Mouse (Mus musculus): ENCODE results near the gene Usp45. TPM values are rescaled to one million over a fixed set of nuclear protein-coding genes. Genes with fewer than 3 reads are reported as not detected.

The Usp45 gene
- total and polyA plus RNA-seq, 2 experiments, result 1.7 to 11.8 TPM

DNA sequence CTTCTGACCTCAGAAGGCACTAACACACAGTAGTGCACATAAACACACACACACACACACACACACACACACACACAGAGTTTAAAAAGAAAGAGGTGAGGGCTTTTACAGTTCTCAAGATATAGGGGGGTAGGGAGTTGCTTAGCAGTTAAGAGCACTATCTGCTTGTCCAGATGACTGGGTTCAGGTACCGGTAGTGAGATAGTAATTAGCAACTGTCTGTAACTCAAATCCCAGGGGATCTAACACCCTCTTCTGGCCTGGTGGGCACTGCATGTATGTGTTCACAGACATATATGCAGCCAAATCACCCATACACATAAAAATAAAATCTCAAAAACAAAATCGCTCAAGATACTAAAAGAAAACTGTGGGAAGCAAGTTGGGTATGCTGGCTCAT, 34.7 kb downstream of the Usp45 start:
- no peaks in the 10 kb centered on the region for H3K79me2 ChIP-seq (ENCODE audit: control insufficient read depth, insufficient read depth, low read length)
- no peak overlapping the region for H3K9ac ChIP-seq (ENCODE audit: low read depth, low read length)
- no peak overlapping the region for H3K27ac ChIP-seq (replicated peaks; ENCODE audit: insufficient read depth, low read depth, low read length)
- H3K4me1 ChIP-seq (ENCODE audit: control insufficient read depth, insufficient read depth, low read length), result no peaks in the 10 kb centered on the region
- H3K4me3 ChIP-seq (ENCODE audit: insufficient read depth, low read depth, low read length), result no peak overlapping the region
- TF ChIP-seq POLR2A (IDR thresholded peaks at IDR 0.05; ENCODE audit: extremely low read depth, insufficient read depth, low read length) (no peak), CTCF (IDR thresholded peaks at IDR 0.05; ENCODE audit: low read depth, low read length) (no peak)
- no peak for DNase-seq (ENCODE audit: extremely low read depth, low read depth, low spot score)
- peaks cover 57% of the 10 kb centered on the region for H3K36me3 ChIP-seq (ENCODE audit: control insufficient read depth, insufficient read depth, low read length)
- no peaks in the 10 kb centered on the region for H3K27me3 ChIP-seq (ENCODE audit: control insufficient read depth, insufficient read depth, low read length)
- WGBS, result 94% methylated on average over 2 of the region's 2 CpGs

DNA sequence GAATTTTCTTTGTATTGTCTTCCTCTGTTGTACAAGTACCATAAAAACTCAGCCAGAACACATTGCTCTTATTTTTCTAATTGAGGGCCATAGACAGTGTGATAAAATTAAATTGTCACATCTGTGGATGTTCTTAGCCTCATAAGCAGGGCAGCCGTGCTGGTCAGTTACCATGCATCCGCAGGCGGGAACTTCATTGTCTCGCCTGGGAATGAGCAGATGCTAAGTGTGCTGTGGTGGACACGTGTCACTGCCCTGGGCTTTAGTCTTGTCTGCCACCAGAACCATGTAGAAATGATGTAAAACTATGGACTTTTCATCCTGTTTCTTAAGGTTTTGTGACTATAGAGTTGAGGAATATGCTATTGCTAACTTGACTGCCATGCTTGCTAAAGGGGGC, 40.2 kb downstream of the Usp45 start:
- peaks cover 22% of the 10 kb centered on the region for H3K36me3 ChIP-seq (ENCODE audit: control insufficient read depth, insufficient read depth, low read length)

DNA sequence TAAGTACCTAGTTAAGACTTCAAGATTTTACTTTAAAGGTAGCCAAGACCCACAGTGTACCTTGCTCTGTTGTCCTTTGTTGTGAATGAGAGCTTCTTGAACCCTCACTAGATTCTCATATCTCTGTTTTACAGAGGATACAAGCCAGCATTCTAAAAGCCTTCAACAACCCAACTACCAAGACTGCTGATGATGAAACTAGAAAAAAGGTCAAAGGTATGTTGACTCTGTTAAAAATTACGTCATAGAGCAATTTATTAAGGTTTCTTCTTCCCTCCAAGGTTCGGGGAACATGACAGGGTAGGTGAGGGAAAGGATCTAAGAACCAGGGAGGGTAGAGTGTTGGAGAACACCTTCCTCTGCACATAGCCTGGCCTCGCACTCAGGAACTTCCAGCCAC, 43.7 kb downstream of the Usp45 start:
- WGBS, result 44% methylated on average over 3 of the region's 3 CpGs

More for the DNA sequence above, 40.2 kb downstream of the Usp45 start:
- TF ChIP-seq CTCF (IDR thresholded peaks at IDR 0.05; ENCODE audit: low read depth, low read length), result no peak
- no peak for TF ChIP-seq POLR2A (IDR thresholded peaks at IDR 0.05; ENCODE audit: extremely low read depth, insufficient read depth, low read length)
- H3K27me3 ChIP-seq (ENCODE audit: control insufficient read depth, insufficient read depth, low read length), result no peaks in the 10 kb centered on the region
- H3K9ac ChIP-seq (ENCODE audit: low read depth, low read length), result no peak overlapping the region
- no peaks in the 10 kb centered on the region for H3K79me2 ChIP-seq (ENCODE audit: control insufficient read depth, insufficient read depth, low read length)
- no peak for DNase-seq (ENCODE audit: extremely low read depth, low read depth, low spot score)
- no peak overlapping the region for H3K27ac ChIP-seq (replicated peaks; ENCODE audit: insufficient read depth, low read depth, low read length)
- WGBS, result 93% methylated on average over 5 of the region's 5 CpGs
- H3K4me3 ChIP-seq (ENCODE audit: insufficient read depth, low read depth, low read length), result no peak overlapping the region
- H3K4me1 ChIP-seq (ENCODE audit: control insufficient read depth, insufficient read depth, low read length), result peaks cover 5% of the 10 kb centered on the region; the same call in 1 of the 2 replicates

DNA sequence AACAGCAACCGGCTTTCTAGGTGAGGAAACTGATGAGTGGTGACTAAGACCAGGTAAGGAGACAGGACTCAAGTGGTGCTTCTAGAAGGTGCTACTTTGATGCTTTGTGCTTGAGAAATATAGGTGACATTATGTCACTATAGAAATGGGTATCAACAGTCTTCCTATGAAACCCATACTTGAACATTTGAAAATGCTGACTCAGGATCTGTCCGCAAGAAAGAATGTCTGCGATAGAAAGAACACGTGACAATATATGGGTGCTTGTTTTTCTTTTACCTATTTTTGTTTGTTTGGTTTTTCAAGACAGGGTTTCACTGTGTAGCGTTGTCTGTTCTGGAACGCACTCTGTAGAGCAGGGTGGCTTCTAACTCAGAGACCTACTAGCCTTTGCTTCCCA, 45.7 kb downstream of the Usp45 start:
- H3K27me3 ChIP-seq (ENCODE audit: control insufficient read depth, insufficient read depth, low read length), result no peaks in the 10 kb centered on the region
- 93% methylated on average over 6 of the region's 6 CpGs for WGBS
- no peak overlapping the region for H3K9ac ChIP-seq (ENCODE audit: low read depth, low read length)
- H3K36me3 ChIP-seq (ENCODE audit: control insufficient read depth, insufficient read depth, low read length), result peaks cover 19% of the 10 kb centered on the region
- peaks cover 5% of the 10 kb centered on the region; the same call in 1 of the 2 replicates for H3K4me1 ChIP-seq (ENCODE audit: control insufficient read depth, insufficient read depth, low read length)
- no peak overlapping the region for H3K27ac ChIP-seq (replicated peaks; ENCODE audit: insufficient read depth, low read depth, low read length)
- no peaks in the 10 kb centered on the region for H3K79me2 ChIP-seq (ENCODE audit: control insufficient read depth, insufficient read depth, low read length)
- no peak for DNase-seq (ENCODE audit: extremely low read depth, low read depth, low spot score)
- TF ChIP-seq CTCF (IDR thresholded peaks at IDR 0.05; ENCODE audit: low read depth, low read length) (no peak), POLR2A (IDR thresholded peaks at IDR 0.05; ENCODE audit: extremely low read depth, insufficient read depth, low read length) (no peak)
- H3K4me3 ChIP-seq (ENCODE audit: insufficient read depth, low read depth, low read length), result no peak overlapping the region

More for the DNA sequence above, 43.7 kb downstream of the Usp45 start:
- Histone ChIP-seq H3K4me3 (ENCODE audit: insufficient read depth, low read depth, low read length) (no peak overlapping the region), H3K27ac (replicated peaks; ENCODE audit: insufficient read depth, low read depth, low read length) (no peak overlapping the region), H3K9ac (ENCODE audit: low read depth, low read length) (no peak overlapping the region), H3K27me3 (ENCODE audit: control insufficient read depth, insufficient read depth, low read length) (no peaks in the 10 kb centered on the region), H3K4me1 (ENCODE audit: control insufficient read depth, insufficient read depth, low read length) (peaks cover 5% of the 10 kb centered on the region; the same call in 1 of the 2 replicates), H3K36me3 (ENCODE audit: control insufficient read depth, insufficient read depth, low read length) (peaks cover 12% of the 10 kb centered on the region), H3K79me2 (ENCODE audit: control insufficient read depth, insufficient read depth, low read length) (no peaks in the 10 kb centered on the region)
- DNase-seq (ENCODE audit: extremely low read depth, low read depth, low spot score), result peak; percentile 60
- no peak for TF ChIP-seq POLR2A (IDR thresholded peaks at IDR 0.05; ENCODE audit: extremely low read depth, insufficient read depth, low read length)
- TF ChIP-seq CTCF (IDR thresholded peaks at IDR 0.05; ENCODE audit: low read depth, low read length), result no peak

DNA sequence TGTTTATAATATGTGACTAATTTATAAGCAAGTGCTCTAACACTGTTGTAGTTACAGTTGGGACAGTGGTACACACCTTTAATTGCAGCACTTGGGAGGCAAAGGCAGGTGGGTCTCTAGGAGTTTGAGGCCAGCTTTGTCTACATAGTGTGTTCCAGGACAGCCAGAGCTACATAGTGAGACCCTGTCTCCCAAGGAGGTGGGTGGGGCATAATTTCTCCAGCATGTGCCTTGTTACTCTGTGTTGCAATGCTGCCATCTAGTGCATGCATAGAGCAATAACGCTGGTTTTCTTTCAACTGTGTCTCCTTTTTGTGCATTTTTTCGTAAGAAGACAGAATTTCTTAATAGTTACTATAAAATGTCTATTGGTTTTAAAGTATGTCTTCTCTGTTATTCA, 47.1 kb downstream of the Usp45 start:
- 39% methylated on average over 2 of the region's 2 CpGs for WGBS
- no peak for TF ChIP-seq POLR2A (IDR thresholded peaks at IDR 0.05; ENCODE audit: extremely low read depth, insufficient read depth, low read length)
- peak; percentile 59 for TF ChIP-seq CTCF (IDR thresholded peaks at IDR 0.05; ENCODE audit: low read depth, low read length)
- Histone ChIP-seq H3K4me1 (ENCODE audit: control insufficient read depth, insufficient read depth, low read length) (peaks cover 5% of the 10 kb centered on the region; the same call in 1 of the 2 replicates), H3K4me3 (ENCODE audit: insufficient read depth, low read depth, low read length) (no peak overlapping the region), H3K79me2 (ENCODE audit: control insufficient read depth, insufficient read depth, low read length) (no peaks in the 10 kb centered on the region), H3K9ac (ENCODE audit: low read depth, low read length) (no peak overlapping the region), H3K27ac (replicated peaks; ENCODE audit: insufficient read depth, low read depth, low read length) (no peak overlapping the region), H3K36me3 (ENCODE audit: control insufficient read depth, insufficient read depth, low read length) (peaks cover 27% of the 10 kb centered on the region), H3K27me3 (ENCODE audit: control insufficient read depth, insufficient read depth, low read length) (no peaks in the 10 kb centered on the region)
- peak; percentile 40 for DNase-seq (ENCODE audit: extremely low read depth, low read depth, low spot score)

DNA sequence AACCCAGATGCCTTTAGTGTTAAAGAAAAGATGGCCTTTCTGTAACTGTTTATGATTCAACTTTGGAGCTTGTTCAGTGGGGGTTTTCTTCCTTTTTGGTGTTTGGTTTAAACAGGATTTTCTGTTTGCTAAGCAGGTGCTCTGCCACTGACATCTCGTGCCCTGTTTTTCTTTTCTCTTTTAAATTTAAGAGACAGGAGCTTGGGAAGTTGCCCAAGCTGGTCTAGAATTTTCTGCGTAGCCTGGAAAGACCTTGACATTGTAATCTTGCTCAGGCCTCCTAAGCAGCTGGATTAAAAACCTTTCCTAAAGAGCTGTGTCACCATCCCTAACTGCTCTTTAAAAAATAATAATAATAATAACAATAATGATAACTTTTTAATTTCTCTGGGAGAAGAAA, 59.7 kb downstream of the Usp45 start:
- H3K27ac ChIP-seq (replicated peaks; ENCODE audit: insufficient read depth, low read depth, low read length), result no peak overlapping the region
- H3K4me1 ChIP-seq (ENCODE audit: control insufficient read depth, insufficient read depth, low read length), result no peaks in the 10 kb centered on the region
- peaks cover 33% of the 10 kb centered on the region for H3K36me3 ChIP-seq (ENCODE audit: control insufficient read depth, insufficient read depth, low read length)
- no peaks in the 10 kb centered on the region; the same call in 1 of the 2 replicates for H3K79me2 ChIP-seq (ENCODE audit: control insufficient read depth, insufficient read depth, low read length)
- TF ChIP-seq CTCF (IDR thresholded peaks at IDR 0.05; ENCODE audit: low read depth, low read length), result no peak
- no peak for TF ChIP-seq POLR2A (IDR thresholded peaks at IDR 0.05; ENCODE audit: extremely low read depth, insufficient read depth, low read length)
- H3K9ac ChIP-seq (ENCODE audit: low read depth, low read length), result no peak overlapping the region
- DNase-seq (ENCODE audit: extremely low read depth, low read depth, low spot score), result no peak
- 90% methylated on average over 2 of the region's 2 CpGs for WGBS
- H3K4me3 ChIP-seq (ENCODE audit: insufficient read depth, low read depth, low read length), result no peak overlapping the region
- H3K27me3 ChIP-seq (ENCODE audit: control insufficient read depth, insufficient read depth, low read length), result no peaks in the 10 kb centered on the region
